ENCODE assay signal across 12 mouse cellular contexts in genomic region chr6:4430704-4431310, GRCm38 (mm10).
DNase-seq lines count a peak whose midpoint lies in the region; ATAC-seq lines count a peak whose summit lies in the region.
"Had no signal": no experiment of that assay in that cellular context is flagged by ENCODE, and none has a peak within 500 bp of the region (broad histone marks: within the 10 kb centered on the region; RNA-seq: fewer than 3 reads in every experiment).

No protein-coding gene starts in this region.

- no peak overlapping the region for H3K4me2 ChIP-seq in hindbrain, embryonic 13.5 days
- no peak overlapping the region for H3K4me2 ChIP-seq in neural tube, embryonic 13.5 days
- H3K4me2 ChIP-seq in neural tube, embryonic 15.5 days, result no peak overlapping the region
- H3K4me2 ChIP-seq: stomach, embryonic 15.5 days had no signal

- H3K27me3 ChIP-seq in hindbrain, embryonic 13.5 days, result no peaks in the 10 kb centered on the region
- H3K27me3 ChIP-seq in hindbrain, embryonic 10.5 days (ENCODE audit: insufficient read depth, poor library complexity, severe bottlenecking), result no peaks in the 10 kb centered on the region
- no peaks in the 10 kb centered on the region for H3K27me3 ChIP-seq in neural tube, embryonic 13.5 days
- H3K27me3 ChIP-seq in neural tube, embryonic 15.5 days (replicated peaks), result no peaks in the 10 kb centered on the region
- H3K27me3 ChIP-seq: stomach, embryonic 15.5 days had no signal

- H3K9me3 ChIP-seq in hindbrain, embryonic 13.5 days, result no peaks in the 10 kb centered on the region
- no peaks in the 10 kb centered on the region for H3K9me3 ChIP-seq in hindbrain, embryonic 10.5 days
- no peaks in the 10 kb centered on the region for H3K9me3 ChIP-seq in neural tube, embryonic 13.5 days
- no peaks in the 10 kb centered on the region for H3K9me3 ChIP-seq in neural tube, embryonic 15.5 days (replicated peaks)
- H3K9me3 ChIP-seq: stomach, embryonic 15.5 days had no signal

- WGBS in hindbrain, embryonic 13.5 days, result 60% methylated on average over 1 of the region's 1 CpGs
- 75% methylated on average over 1 of the region's 1 CpGs for WGBS in hindbrain, embryonic 10.5 days
- 51% methylated on average over 1 of the region's 1 CpGs for WGBS in neural tube, embryonic 13.5 days
- 29% methylated on average over 1 of the region's 1 CpGs for WGBS in neural tube, embryonic 15.5 days

- no peaks in the 10 kb centered on the region for H3K36me3 ChIP-seq in hindbrain, embryonic 13.5 days
- no peaks in the 10 kb centered on the region for H3K36me3 ChIP-seq in hindbrain, embryonic 10.5 days
- H3K36me3 ChIP-seq in neural tube, embryonic 13.5 days, result no peaks in the 10 kb centered on the region
- H3K36me3 ChIP-seq in neural tube, embryonic 15.5 days, result no peaks in the 10 kb centered on the region
- H3K36me3 ChIP-seq: stomach, embryonic 15.5 days had no signal

- no peak overlapping the region for H3K4me3 ChIP-seq in hindbrain, embryonic 13.5 days
- no peak overlapping the region for H3K4me3 ChIP-seq in hindbrain, embryonic 10.5 days
- H3K4me3 ChIP-seq in neural tube, embryonic 13.5 days, result no peak overlapping the region
- H3K4me3 ChIP-seq in neural tube, embryonic 15.5 days (replicated peaks), result no peak overlapping the region
- H3K4me3 ChIP-seq: stomach, embryonic 15.5 days had no signal

- H3K9ac ChIP-seq in hindbrain, embryonic 13.5 days, result no peak overlapping the region
- no peak overlapping the region for H3K9ac ChIP-seq in neural tube, embryonic 13.5 days
- no peak overlapping the region for H3K9ac ChIP-seq in neural tube, embryonic 15.5 days (replicated peaks)
- H3K9ac ChIP-seq: stomach, embryonic 15.5 days had no signal

- H3K4me1 ChIP-seq in hindbrain, embryonic 13.5 days (replicated peaks), result peaks cover 2% of the 10 kb centered on the region; the same call in 1 of the 2 replicates
- no peaks in the 10 kb centered on the region for H3K4me1 ChIP-seq in hindbrain, embryonic 10.5 days (replicated peaks)
- H3K4me1 ChIP-seq in neural tube, embryonic 13.5 days (replicated peaks), result peaks cover 12% of the 10 kb centered on the region
- H3K4me1 ChIP-seq in neural tube, embryonic 15.5 days, result no peaks in the 10 kb centered on the region
- H3K4me1 ChIP-seq: stomach, embryonic 15.5 days had no signal

- peak; percentile 68 for ATAC-seq in hindbrain, embryonic 13.5 days (ENCODE audit: low FRiP score)
- peak; percentile 67 for ATAC-seq in neural tube, embryonic 13.5 days (ENCODE audit: low read depth)
- peak; percentile 89 for ATAC-seq in neural tube, embryonic 15.5 days (ENCODE audit: low FRiP score)
- no peak for ATAC-seq in megakaryocyte, adult 5-6 weeks (ENCODE audit: poor library complexity, severe bottlenecking)

- DNase-seq in cerebellum, postnatal 10 days, result peak; percentile 50 to 57
- no peak for DNase-seq in cerebellum, adult 8-10 months
- no peak for DNase-seq in hindbrain, embryonic 10.5 days (ENCODE audit: low spot score)
- DNase-seq in neural tube, embryonic 10.5 days (ENCODE audit: extremely low spot score, low spot score), result no peak
- DNase-seq: B cell, adult 2 months; kidney, postnatal 25 days; retina, postnatal 1 day had no signal

- H3K27ac ChIP-seq in hindbrain, embryonic 13.5 days, result no peak overlapping the region
- H3K27ac ChIP-seq in hindbrain, embryonic 10.5 days, result no peak overlapping the region
- H3K27ac ChIP-seq in neural tube, embryonic 13.5 days (replicated peaks), result no peak overlapping the region
- H3K27ac ChIP-seq in neural tube, embryonic 15.5 days (replicated peaks), result peak overlapping the region; percentile 28; the same call in 1 of the 2 replicates
- H3K27ac ChIP-seq: stomach, embryonic 15.5 days had no signal

Comparison
In these comparisons a context has a peak if more than half of its experiments do, and no peak if none do; other contexts are left out.
1. DNase-seq: peak in cerebellum, postnatal 10 days (2 of 2); none in cerebellum, adult 8-10 months (single experiment), hindbrain, embryonic 10.5 days (single experiment) and neural tube, embryonic 10.5 days (single experiment).